Mouse (Mus musculus): ENCODE data around the gene Olfr351. TPM values are rescaled to one million over a fixed set of nuclear protein-coding genes. Genes with fewer than 3 reads are reported as not detected.

The Olfr351 gene
- total and polyA plus RNA-seq, 3 experiments: not detected

DNA sequence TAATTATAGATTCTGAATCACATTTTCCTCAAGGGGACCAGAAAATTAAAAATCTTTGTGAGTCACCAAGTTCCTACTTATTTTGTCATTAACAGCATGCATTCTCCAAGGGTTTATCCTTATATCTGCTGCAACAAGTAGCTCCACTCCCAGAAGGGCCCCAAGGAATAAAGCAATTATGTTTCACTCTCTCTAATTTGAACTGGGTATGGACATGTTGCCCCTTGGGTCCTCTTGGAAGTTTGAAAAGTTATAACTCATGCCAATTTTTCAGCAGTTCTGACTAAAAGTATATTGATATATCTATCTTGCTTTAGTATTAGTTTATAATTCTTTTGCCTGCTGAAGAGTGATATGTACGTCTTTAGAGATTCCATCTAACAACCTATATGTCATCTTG lies 5.7 kb upstream of the Olfr351 start, which contains the start of gene Olfr352:
TSS of gene Olfr352 (plus strand) at position 301 of the 400 bp plus-strand sequence.
- no peaks in the 10 kb centered on the region for H3K9me3 ChIP-seq (replicated peaks; ENCODE audit: insufficient read depth, low read length)
- no peak within 1 kb of the TSS for H3K27ac ChIP-seq (ENCODE audit: control insufficient read depth, low read depth, low read length)
- no peak within 1 kb of the TSS for H3K9ac ChIP-seq (ENCODE audit: control insufficient read depth, low read depth, low read length, poor library complexity, severe bottlenecking)
- no peaks in the 10 kb centered on the region for H3K79me2 ChIP-seq (ENCODE audit: control insufficient read depth, insufficient read depth, low read length, poor library complexity)
- TF ChIP-seq MXI1 (IDR thresholded peaks at IDR 0.05; ENCODE audit: low read depth, low read length): no peak
- no peak for DNase-seq (ENCODE audit: low read depth, low spot score)
- no peak within 1 kb of the TSS for H3K4me3 ChIP-seq (ENCODE audit: control insufficient read depth in 1 of 2, insufficient read depth in 1 of 2, low read depth in 2 of 2, low read length in 2 of 2)
- H3K27me3 ChIP-seq (ENCODE audit: control insufficient read depth in 1 of 2, insufficient read depth in 2 of 2, low read length in 2 of 2): no peaks in the 10 kb centered on the region
- no peaks in the 10 kb centered on the region for H3K36me3 ChIP-seq (ENCODE audit: control insufficient read depth in 1 of 2, insufficient read depth in 2 of 2, low read length in 2 of 2)
- no peaks in the 10 kb centered on the region for H3K4me1 ChIP-seq (ENCODE audit: control insufficient read depth in 1 of 2, insufficient read depth in 2 of 2, low read length in 2 of 2)

DNA sequence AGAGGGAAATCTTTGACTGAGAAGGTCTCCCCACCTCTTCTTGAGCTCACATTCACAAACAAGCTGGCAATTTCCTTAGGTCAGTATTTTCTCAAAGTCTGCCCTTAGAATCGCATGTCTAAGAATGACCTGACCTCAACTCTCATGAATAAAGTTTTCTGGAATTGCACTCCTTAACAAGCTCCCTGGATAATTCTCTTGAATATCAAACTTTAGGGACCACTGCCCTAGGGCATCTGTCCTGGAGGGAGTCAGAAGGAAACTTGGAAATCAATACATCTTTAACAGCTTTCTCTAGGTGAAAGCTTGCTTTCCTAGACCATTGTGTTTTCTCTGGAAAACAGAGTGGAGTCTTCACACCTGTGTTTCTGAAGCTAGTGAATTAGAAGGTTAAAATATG lies 16.4 kb downstream of the Olfr351 start, which contains the start of gene Olfr350:
TSS of gene Olfr350 (plus strand) at position 301 of the 400 bp plus-strand sequence.
- no peak for TF ChIP-seq GABPA (IDR thresholded peaks at IDR 0.05; ENCODE audit: low read depth, low read length)
- TF ChIP-seq ELF1 (IDR thresholded peaks at IDR 0.05; ENCODE audit: low read depth, low read length): no peak
- TF ChIP-seq USF1 (IDR thresholded peaks at IDR 0.05; ENCODE audit: low read depth, low read length): no peak
- no peak for TF ChIP-seq MXI1 (IDR thresholded peaks at IDR 0.05; ENCODE audit: low read depth, low read length)
- TF ChIP-seq E2F4 (IDR thresholded peaks at IDR 0.05; ENCODE audit: borderline replicate concordance, low read depth, low read length): no peak
- Histone ChIP-seq H3K4me3 (ENCODE audit: control insufficient read depth in 1 of 2, insufficient read depth in 1 of 2, low read depth in 2 of 2, low read length in 2 of 2) (no peak within 1 kb of the TSS), H3K36me3 (ENCODE audit: control insufficient read depth in 1 of 2, insufficient read depth in 2 of 2, low read length in 2 of 2) (no peaks in the 10 kb centered on the region), H3K9me3 (replicated peaks; ENCODE audit: insufficient read depth, low read length) (no peaks in the 10 kb centered on the region), H3K27me3 (ENCODE audit: control insufficient read depth in 1 of 2, insufficient read depth in 2 of 2, low read length in 2 of 2) (no peaks in the 10 kb centered on the region), H3K79me2 (ENCODE audit: control insufficient read depth, insufficient read depth, low read length, poor library complexity) (no peaks in the 10 kb centered on the region), H3K4me1 (ENCODE audit: control insufficient read depth in 1 of 2, insufficient read depth in 2 of 2, low read length in 2 of 2) (no peaks in the 10 kb centered on the region), H3K9ac (ENCODE audit: control insufficient read depth, low read depth, low read length, poor library complexity, severe bottlenecking) (no peak within 1 kb of the TSS), H3K27ac (ENCODE audit: control insufficient read depth, low read depth, low read length) (no peak within 1 kb of the TSS)
- no peak for DNase-seq (ENCODE audit: low read depth, low spot score)

DNA sequence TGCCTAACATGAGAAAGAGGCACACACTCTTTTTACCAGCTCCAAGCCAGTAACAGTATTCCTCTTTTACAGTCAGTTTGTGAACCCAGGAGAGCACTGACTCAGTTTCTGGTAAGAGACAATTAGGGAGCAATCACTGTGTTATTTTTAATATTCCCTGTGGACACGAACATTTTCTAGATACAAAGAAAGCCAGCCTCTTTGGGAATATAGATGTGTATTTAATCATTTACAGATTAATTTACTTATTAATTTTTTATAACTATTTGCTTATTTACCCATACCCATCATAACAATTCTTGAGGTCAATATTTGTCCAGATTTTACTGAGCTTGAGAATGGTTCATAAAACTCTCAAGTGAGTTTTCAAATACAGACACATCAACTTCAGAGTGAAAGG lies 45.5 kb downstream of the Olfr351 start, which contains the start of gene Olfr3:
TSS of gene Olfr3 (minus strand) at position 101 of the 400 bp plus-strand sequence.
- no peaks in the 10 kb centered on the region for H3K4me1 ChIP-seq (ENCODE audit: control insufficient read depth in 1 of 2, insufficient read depth in 2 of 2, low read length in 2 of 2)
- no peak within 1 kb of the TSS for H3K4me3 ChIP-seq (ENCODE audit: control insufficient read depth in 1 of 2, insufficient read depth in 1 of 2, low read depth in 2 of 2, low read length in 2 of 2)
- H3K36me3 ChIP-seq (ENCODE audit: control insufficient read depth in 1 of 2, insufficient read depth in 2 of 2, low read length in 2 of 2): no peaks in the 10 kb centered on the region
- no peak within 1 kb of the TSS for H3K27ac ChIP-seq (ENCODE audit: control insufficient read depth, low read depth, low read length)
- H3K79me2 ChIP-seq (ENCODE audit: control insufficient read depth, insufficient read depth, low read length, poor library complexity): no peaks in the 10 kb centered on the region
- no peaks in the 10 kb centered on the region for H3K9me3 ChIP-seq (replicated peaks; ENCODE audit: insufficient read depth, low read length)
- H3K9ac ChIP-seq (ENCODE audit: control insufficient read depth, low read depth, low read length, poor library complexity, severe bottlenecking): no peak within 1 kb of the TSS
- no peak for DNase-seq (ENCODE audit: low read depth, low spot score)
- TF ChIP-seq MAX (IDR thresholded peaks at IDR 0.05; ENCODE audit: low read length) (no peak), ZC3H11A (IDR thresholded peaks at IDR 0.05; ENCODE audit: low read depth, low read length) (no peak), BHLHE40 (IDR thresholded peaks at IDR 0.05; ENCODE audit: borderline replicate concordance, low read depth, low read length) (no peak), RCOR1 (IDR thresholded peaks at IDR 0.05; ENCODE audit: low read depth, low read length) (no peak), CTCF (IDR thresholded peaks at IDR 0.05 in 2 of 3, conservative IDR thresholded peaks at IDR 0.05 in 1 of 3; ENCODE audit: control insufficient read depth in 1 of 3, insufficient read depth in 1 of 3, low read depth in 2 of 3, low read length in 3 of 3, poor library complexity in 1 of 3, severe bottlenecking in 1 of 3) (no peak), MYB (IDR thresholded peaks at IDR 0.05; ENCODE audit: low read depth, low read length) (no peak), POLR2A (IDR thresholded peaks at IDR 0.05; ENCODE audit: control insufficient read depth in 1 of 2, insufficient read depth in 1 of 2, low read depth in 1 of 2, low read length in 2 of 2, poor library complexity in 1 of 2) (no peak), POLR2AphosphoS5 (IDR thresholded peaks at IDR 0.05; ENCODE audit: borderline replicate concordance, low read depth, low read length) (no peak), ETS1 (IDR thresholded peaks at IDR 0.05; ENCODE audit: low read depth, low read length) (no peak), TBP (IDR thresholded peaks at IDR 0.05; ENCODE audit: low read depth, low read length) (no peak), SIN3A (IDR thresholded peaks at IDR 0.05; ENCODE audit: low read length) (no peak), CHD2 (IDR thresholded peaks at IDR 0.05; ENCODE audit: low read length) (no peak)
- no peaks in the 10 kb centered on the region for H3K27me3 ChIP-seq (ENCODE audit: control insufficient read depth in 1 of 2, insufficient read depth in 2 of 2, low read length in 2 of 2)

Other genes starting within 250 kb of the Olfr351 start
- not detected in 2 replicates for gene Olfr345, start 222.6 kb downstream of the Olfr351 start, total RNA-seq (2012; rRNA removed)
- gene Olfr345, start 222.6 kb downstream of the Olfr351 start, polyA plus RNA-seq (2012; ENCODE audit: insufficient read depth in 1 of 2, insufficient read length in 2 of 2, low read depth in 1 of 2, low replicate concordance in 2 of 2, missing spikeins in 1 of 2): not detected
- not detected in 2 replicates for gene Olfr346, start 176.9 kb downstream of the Olfr351 start, total RNA-seq (2012; rRNA removed)
- not detected for gene Olfr346, start 176.9 kb downstream of the Olfr351 start, polyA plus RNA-seq (2012; ENCODE audit: insufficient read depth in 1 of 2, insufficient read length in 2 of 2, low read depth in 1 of 2, low replicate concordance in 2 of 2, missing spikeins in 1 of 2)
- gene Olfr347, start 130.8 kb downstream of the Olfr351 start, total RNA-seq (2012; rRNA removed): not detected in 2 replicates
- not detected for gene Olfr347, start 130.8 kb downstream of the Olfr351 start, polyA plus RNA-seq (2012; ENCODE audit: insufficient read depth in 1 of 2, insufficient read length in 2 of 2, low read depth in 1 of 2, low replicate concordance in 2 of 2, missing spikeins in 1 of 2)
- gene Olfr348, start 78.4 kb downstream of the Olfr351 start, total RNA-seq (2012; rRNA removed): not detected in 2 replicates
- gene Olfr348, start 78.4 kb downstream of the Olfr351 start, polyA plus RNA-seq (2012; ENCODE audit: insufficient read depth in 1 of 2, insufficient read length in 2 of 2, low read depth in 1 of 2, low replicate concordance in 2 of 2, missing spikeins in 1 of 2): not detected
- gene Olfr50, start 72.1 kb downstream of the Olfr351 start, total RNA-seq (2012; rRNA removed): not detected in 2 replicates
- not detected for gene Olfr50, start 72.1 kb downstream of the Olfr351 start, polyA plus RNA-seq (2012; ENCODE audit: insufficient read depth in 1 of 2, insufficient read length in 2 of 2, low read depth in 1 of 2, low replicate concordance in 2 of 2, missing spikeins in 1 of 2)
- gene Olfr3, start 45.6 kb downstream of the Olfr351 start, total RNA-seq (2012; rRNA removed): not detected in 2 replicates
- not detected for gene Olfr3, start 45.6 kb downstream of the Olfr351 start, polyA plus RNA-seq (2012; ENCODE audit: insufficient read depth in 1 of 2, insufficient read length in 2 of 2, low read depth in 1 of 2, low replicate concordance in 2 of 2, missing spikeins in 1 of 2)
- gene Olfr350, start 16.4 kb downstream of the Olfr351 start, total RNA-seq (2012; rRNA removed): not detected in 2 replicates
- gene Olfr350, start 16.4 kb downstream of the Olfr351 start, polyA plus RNA-seq (2012; ENCODE audit: insufficient read depth in 1 of 2, insufficient read length in 2 of 2, low read depth in 1 of 2, low replicate concordance in 2 of 2, missing spikeins in 1 of 2): not detected
- not detected in 2 replicates for gene Olfr352, start 5.8 kb upstream of the Olfr351 start, total RNA-seq (2012; rRNA removed)
- not detected for gene Olfr352, start 5.8 kb upstream of the Olfr351 start, polyA plus RNA-seq (2012; ENCODE audit: insufficient read depth in 1 of 2, insufficient read length in 2 of 2, low read depth in 1 of 2, low replicate concordance in 2 of 2, missing spikeins in 1 of 2)
- not detected in 2 replicates for gene Olfr353, start 30.3 kb upstream of the Olfr351 start, total RNA-seq (2012; rRNA removed)
- not detected for gene Olfr353, start 30.3 kb upstream of the Olfr351 start, polyA plus RNA-seq (2012; ENCODE audit: insufficient read depth in 1 of 2, insufficient read length in 2 of 2, low read depth in 1 of 2, low replicate concordance in 2 of 2, missing spikeins in 1 of 2)
- not detected in 2 replicates for gene Olfr354, start 43.0 kb upstream of the Olfr351 start, total RNA-seq (2012; rRNA removed)
- gene Olfr354, start 43.0 kb upstream of the Olfr351 start, polyA plus RNA-seq (2012; ENCODE audit: insufficient read depth in 1 of 2, insufficient read length in 2 of 2, low read depth in 1 of 2, low replicate concordance in 2 of 2, missing spikeins in 1 of 2): not detected
- gene Olfr355, start 66.2 kb upstream of the Olfr351 start, total RNA-seq (2012; rRNA removed): not detected in 2 replicates
- not detected for gene Olfr355, start 66.2 kb upstream of the Olfr351 start, polyA plus RNA-seq (2012; ENCODE audit: insufficient read depth in 1 of 2, insufficient read length in 2 of 2, low read depth in 1 of 2, low replicate concordance in 2 of 2, missing spikeins in 1 of 2)
- not detected in 2 replicates for gene Olfr356, start 74.5 kb upstream of the Olfr351 start, total RNA-seq (2012; rRNA removed)
- not detected for gene Olfr356, start 74.5 kb upstream of the Olfr351 start, polyA plus RNA-seq (2012; ENCODE audit: insufficient read depth in 1 of 2, insufficient read length in 2 of 2, low read depth in 1 of 2, low replicate concordance in 2 of 2, missing spikeins in 1 of 2)
- not detected in 2 replicates for gene Olfr357, start 131.2 kb upstream of the Olfr351 start, total RNA-seq (2012; rRNA removed)
- gene Olfr357, start 131.2 kb upstream of the Olfr351 start, polyA plus RNA-seq (2012; ENCODE audit: insufficient read depth in 1 of 2, insufficient read length in 2 of 2, low read depth in 1 of 2, low replicate concordance in 2 of 2, missing spikeins in 1 of 2): not detected
- not detected in 2 replicates for gene Olfr358, start 146.7 kb upstream of the Olfr351 start, total RNA-seq (2012; rRNA removed)
- not detected for gene Olfr358, start 146.7 kb upstream of the Olfr351 start, polyA plus RNA-seq (2012; ENCODE audit: insufficient read depth in 1 of 2, insufficient read length in 2 of 2, low read depth in 1 of 2, low replicate concordance in 2 of 2, missing spikeins in 1 of 2)
- not detected in 2 replicates for gene Olfr360, start 203.1 kb upstream of the Olfr351 start, total RNA-seq (2012; rRNA removed)
- gene Olfr360, start 203.1 kb upstream of the Olfr351 start, polyA plus RNA-seq (2012; ENCODE audit: insufficient read depth in 1 of 2, insufficient read length in 2 of 2, low read depth in 1 of 2, low replicate concordance in 2 of 2, missing spikeins in 1 of 2): not detected
- not detected in 2 replicates for gene Olfr361, start 226.6 kb upstream of the Olfr351 start, total RNA-seq (2012; rRNA removed)
- gene Olfr361, start 226.6 kb upstream of the Olfr351 start, polyA plus RNA-seq (2012; ENCODE audit: insufficient read depth in 1 of 2, insufficient read length in 2 of 2, low read depth in 1 of 2, low replicate concordance in 2 of 2, missing spikeins in 1 of 2): not detected

Data from MEL (cell line).